Mouse (Mus musculus): ENCODE measurements around the gene Klre1. TPM values are rescaled to one million over a fixed set of nuclear protein-coding genes. Genes with fewer than 3 reads are reported as not detected.
"Not testable (repeated sequence)": the region's sequence is repeated elsewhere in the genome, so short reads cannot be mapped to it uniquely, and the experiment has no call there.

Klre1 gene
- polyA plus RNA-seq, 1 experiment from 2014 or later, result 0.45 TPM

- DNase-seq (no peak), ATAC-seq (no peak)
- Histone ChIP-seq H3K9ac (replicated peaks) (no peak overlapping the region), H3K36me3 (replicated peaks; ENCODE audit: insufficient read depth, low read length) (no peaks in the 10 kb centered on the region), H3K4me3 (ENCODE audit: low read depth, low read length) (no peak overlapping the region), H3K27ac (ENCODE audit: low read depth) (no peak overlapping the region), H3K27me3 (ENCODE audit: insufficient read depth, low read length) (no peaks in the 10 kb centered on the region), H3K4me1 (ENCODE audit: insufficient read depth) (no peaks in the 10 kb centered on the region), H3K9me3 (ENCODE audit: low read length) (no peaks in the 10 kb centered on the region), H3K4me2 (ENCODE audit: low read depth, low read length) (no peak overlapping the region)
- TF ChIP-seq EP300 (IDR thresholded peaks at IDR 0.05; ENCODE audit: low read depth) (no peak), CTCF (IDR thresholded peaks at IDR 0.05; ENCODE audit: low read depth) (peak; percentile 40; the same call in 1 of the 2 replicates)
- 27% methylated on average over 2 of the region's 2 CpGs for WGBS (ENCODE audit: insufficient replicate concordance)
These were observed 2.4 kb upstream of the Klre1 start for GRCm38 (mm10) chr6:129575315-129575714.

DNA sequence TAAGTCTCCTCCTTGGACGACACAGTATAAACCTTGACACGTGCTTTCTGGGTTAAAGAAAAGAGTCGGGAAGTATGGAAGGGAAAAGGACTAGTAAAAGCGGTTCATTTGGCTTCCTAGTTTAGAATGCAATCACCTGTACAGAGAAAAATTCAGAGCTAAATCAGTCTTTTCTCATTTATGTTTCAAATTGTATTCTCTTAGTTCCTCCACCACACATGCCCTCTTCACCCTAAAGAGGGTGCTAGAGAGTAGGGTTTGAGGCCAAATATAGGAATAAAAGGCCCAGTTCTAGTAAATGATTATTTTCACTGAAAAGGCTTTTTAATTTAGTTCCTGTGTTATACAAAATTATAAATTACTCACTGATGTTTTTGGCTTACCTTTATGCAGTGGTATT is 3.6 kb downstream of the Klre1 start:
- H3K4me1 ChIP-seq (ENCODE audit: insufficient read depth), result no peaks in the 10 kb centered on the region
- no peak overlapping the region for H3K27ac ChIP-seq (ENCODE audit: low read depth)
- no peaks in the 10 kb centered on the region for H3K9me3 ChIP-seq (ENCODE audit: low read length)
- DNase-seq, result no peak
- H3K4me3 ChIP-seq (ENCODE audit: low read depth, low read length), result no peak overlapping the region
- no peak overlapping the region for H3K4me2 ChIP-seq (ENCODE audit: low read depth, low read length)
- H3K9ac ChIP-seq (replicated peaks), result no peak overlapping the region
- H3K27me3 ChIP-seq (ENCODE audit: insufficient read depth, low read length), result no peaks in the 10 kb centered on the region
- TF ChIP-seq EP300 (IDR thresholded peaks at IDR 0.05; ENCODE audit: low read depth) (no peak), CTCF (IDR thresholded peaks at IDR 0.05; ENCODE audit: low read depth) (peak; percentile 58)
- ATAC-seq, result no peak
- 59% methylated on average over 4 of the region's 4 CpGs for WGBS (ENCODE audit: insufficient replicate concordance)
- H3K36me3 ChIP-seq (replicated peaks; ENCODE audit: insufficient read depth, low read length), result no peaks in the 10 kb centered on the region

- no peak overlapping the region for H3K9ac ChIP-seq (replicated peaks)
- TF ChIP-seq CTCF (IDR thresholded peaks at IDR 0.05; ENCODE audit: low read depth) (no peak), EP300 (IDR thresholded peaks at IDR 0.05; ENCODE audit: low read depth) (no peak)
- no peaks in the 10 kb centered on the region for H3K9me3 ChIP-seq (ENCODE audit: low read length)
- H3K36me3 ChIP-seq (replicated peaks; ENCODE audit: insufficient read depth, low read length), result no peaks in the 10 kb centered on the region
- no peak overlapping the region for H3K27ac ChIP-seq (ENCODE audit: low read depth)
- no peak for DNase-seq
- no peak for ATAC-seq
- H3K4me3 ChIP-seq (ENCODE audit: low read depth, low read length), result no peak overlapping the region
- 43% methylated on average over 4 of the region's 4 CpGs for WGBS (ENCODE audit: insufficient replicate concordance)
- no peak overlapping the region for H3K4me2 ChIP-seq (ENCODE audit: low read depth, low read length)
- H3K27me3 ChIP-seq (ENCODE audit: insufficient read depth, low read length), result no peaks in the 10 kb centered on the region
- no peaks in the 10 kb centered on the region for H3K4me1 ChIP-seq (ENCODE audit: insufficient read depth)
These were observed 4.2 kb downstream of the Klre1 start for GRCm38 (mm10) chr6:129581896-129582295.

DNA sequence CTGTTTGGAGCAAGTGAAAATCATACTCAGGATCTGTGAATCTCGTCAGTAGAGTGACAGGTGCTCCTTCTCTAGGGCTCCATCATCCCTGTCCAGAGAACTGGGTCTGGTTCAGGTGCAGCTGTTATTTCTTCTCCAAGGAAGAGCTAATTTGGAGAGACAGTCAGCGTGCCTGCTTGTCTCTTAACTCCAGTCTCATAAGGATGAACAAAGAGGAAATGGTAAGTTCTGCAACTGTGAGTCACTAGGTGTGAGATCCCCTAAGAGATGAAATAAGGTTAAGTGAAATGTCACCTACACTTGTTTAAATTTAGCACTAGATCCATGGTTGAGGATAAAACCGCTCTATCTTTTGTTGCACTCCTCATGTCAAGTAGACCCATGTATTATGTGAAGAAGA is 5.3 kb downstream of the Klre1 start:
- H3K27me3 ChIP-seq (ENCODE audit: insufficient read depth, low read length), result no peaks in the 10 kb centered on the region
- H3K4me3 ChIP-seq (ENCODE audit: low read depth, low read length), result no peak overlapping the region
- TF ChIP-seq EP300 (IDR thresholded peaks at IDR 0.05; ENCODE audit: low read depth) (no peak), CTCF (IDR thresholded peaks at IDR 0.05; ENCODE audit: low read depth) (no peak)
- ATAC-seq (no peak), DNase-seq (no peak)
- no peak overlapping the region for H3K27ac ChIP-seq (ENCODE audit: low read depth)
- H3K9me3 ChIP-seq (ENCODE audit: low read length), result no peaks in the 10 kb centered on the region
- no peaks in the 10 kb centered on the region for H3K36me3 ChIP-seq (replicated peaks; ENCODE audit: insufficient read depth, low read length)
- no peak overlapping the region for H3K9ac ChIP-seq (replicated peaks)
- no peaks in the 10 kb centered on the region for H3K4me1 ChIP-seq (ENCODE audit: insufficient read depth)
- no peak overlapping the region for H3K4me2 ChIP-seq (ENCODE audit: low read depth, low read length)
- 59% methylated on average over 3 of the region's 3 CpGs for WGBS (ENCODE audit: insufficient replicate concordance)

GRCm38 (mm10) chr6:129591508-129591907 is 13.8 kb downstream of the Klre1 start, which contains the start of gene Klrd1:
TSS of gene Klrd1 (plus strand) at chr6:129591782.
- ATAC-seq (no peak), DNase-seq (no peak)
- no peak within 1 kb of the TSS for H3K9ac ChIP-seq (replicated peaks)
- H3K36me3 ChIP-seq (replicated peaks; ENCODE audit: insufficient read depth, low read length), result no peaks in the 10 kb centered on the region
- no peaks in the 10 kb centered on the region for H3K4me1 ChIP-seq (ENCODE audit: insufficient read depth)
- H3K4me2 ChIP-seq (ENCODE audit: low read depth, low read length), result no peak within 1 kb of the TSS
- WGBS (ENCODE audit: insufficient replicate concordance), result 24% methylated on average over 3 of the region's 3 CpGs
- H3K27me3 ChIP-seq (ENCODE audit: insufficient read depth, low read length), result no peaks in the 10 kb centered on the region
- no peak within 1 kb of the TSS for H3K27ac ChIP-seq (ENCODE audit: low read depth)
- no peak within 1 kb of the TSS for H3K4me3 ChIP-seq (ENCODE audit: low read depth, low read length)
- no peak for TF ChIP-seq EP300 (IDR thresholded peaks at IDR 0.05; ENCODE audit: low read depth)
- H3K9me3 ChIP-seq (ENCODE audit: low read length), result no peaks in the 10 kb centered on the region

GRCm38 (mm10) chr6:129608372-129608771 is 30.7 kb downstream of the Klre1 start:
- no peak overlapping the region for H3K4me2 ChIP-seq (ENCODE audit: low read depth, low read length)
- DNase-seq (no peak), ATAC-seq (no peak)
- H3K9ac ChIP-seq (replicated peaks), result no peak overlapping the region
- H3K9me3 ChIP-seq (ENCODE audit: low read length), result no peaks in the 10 kb centered on the region
- no peaks in the 10 kb centered on the region for H3K27me3 ChIP-seq (ENCODE audit: insufficient read depth, low read length)
- H3K27ac ChIP-seq (ENCODE audit: low read depth), result no peak overlapping the region
- H3K36me3 ChIP-seq (replicated peaks; ENCODE audit: insufficient read depth, low read length), result no peaks in the 10 kb centered on the region
- H3K4me1 ChIP-seq (ENCODE audit: insufficient read depth), result no peaks in the 10 kb centered on the region
- no peak overlapping the region for H3K4me3 ChIP-seq (ENCODE audit: low read depth, low read length)
- TF ChIP-seq CTCF (IDR thresholded peaks at IDR 0.05; ENCODE audit: low read depth) (no peak), EP300 (IDR thresholded peaks at IDR 0.05; ENCODE audit: low read depth) (no peak)

- no peak for TF ChIP-seq EP300 (IDR thresholded peaks at IDR 0.05; ENCODE audit: low read depth)
- no peak for TF ChIP-seq CTCF (IDR thresholded peaks at IDR 0.05; ENCODE audit: low read depth)
- H3K4me2 ChIP-seq (ENCODE audit: low read depth, low read length), result no peak within 1 kb of the TSS
These were observed 46.0 kb downstream of the Klre1 start, which contains the start of gene Klrk1 for GRCm38 (mm10) chr6:129623735-129624134. TSS of gene Klrk1 (minus strand) at chr6:129623864.

GRCm38 (mm10) chr6:129631046-129631445 is 53.3 kb downstream of the Klre1 start:
- not testable (repeated sequence) for H3K4me1 ChIP-seq (ENCODE audit: insufficient read depth); H3K36me3 ChIP-seq (replicated peaks; ENCODE audit: insufficient read depth, low read length); H3K9ac ChIP-seq (replicated peaks); H3K4me2 ChIP-seq (ENCODE audit: low read depth, low read length); ATAC-seq; H3K9me3 ChIP-seq (ENCODE audit: low read length); H3K27me3 ChIP-seq (ENCODE audit: insufficient read depth, low read length); H3K27ac ChIP-seq (ENCODE audit: low read depth); H3K4me3 ChIP-seq (ENCODE audit: low read depth, low read length); DNase-seq
- 66% methylated on average over 2 of the region's 2 CpGs for WGBS (ENCODE audit: insufficient replicate concordance)

More at GRCm38 (mm10) chr6:129623735-129624134, 46.0 kb downstream of the Klre1 start, which contains the start of gene Klrk1:
- no peak within 1 kb of the TSS for H3K4me3 ChIP-seq (ENCODE audit: low read depth, low read length)
- H3K9ac ChIP-seq (replicated peaks), result no peak within 1 kb of the TSS
- no peaks in the 10 kb centered on the region for H3K36me3 ChIP-seq (replicated peaks; ENCODE audit: insufficient read depth, low read length)
- WGBS (ENCODE audit: insufficient replicate concordance), result 58% methylated on average over 4 of the region's 4 CpGs
- no peak for ATAC-seq
- H3K27me3 ChIP-seq (ENCODE audit: insufficient read depth, low read length), result no peaks in the 10 kb centered on the region
- H3K4me1 ChIP-seq (ENCODE audit: insufficient read depth), result no peaks in the 10 kb centered on the region
- DNase-seq, result no peak
- no peak within 1 kb of the TSS for H3K27ac ChIP-seq (ENCODE audit: low read depth)
- no peaks in the 10 kb centered on the region for H3K9me3 ChIP-seq (ENCODE audit: low read length)

Data from liver, postnatal 0 days (tissue).